Mouse (Mus musculus) adrenal gland, adult (tissue): ENCODE results near the gene Gm10160.

Experiments used
- DNase-seq, 2 experiments: peaks; one replicate each; pipeline ENCODE4 v3.0.0; 2022 to 2023; ENCODE audit warnings: low spot score in 1 of 2; ENCODE audit not compliant: inconsistent age in 2 of 2

The Gm10160 gene

GRCm38 (mm10) chr7:81858968-81859721 is 3.6 kb upstream of the Gm10160 start, which contains the start of gene Tm6sf1:
Gene Tm6sf1, plus strand, starts transcription at chr7:81859001.
- DNase-seq = peak; percentile 56 to 79

- DNase-seq = no peak
Measured at GRCm38 (mm10) chr7:81858236-81858635, 2.6 kb upstream of the Gm10160 start.

- no peak for DNase-seq
Measured at GRCm38 (mm10) chr7:81856221-81856620, 627 bp upstream of the Gm10160 start.

- peak in 1 of 2 experiments; percentile 61 for DNase-seq
Measured at GRCm38 (mm10) chr7:81854568-81855307, 856 bp downstream of the Gm10160 start.

- peak in 1 of 2 experiments; percentile 46 for DNase-seq
Measured at GRCm38 (mm10) chr7:81851706-81852105, 3.9 kb downstream of the Gm10160 start.

- no peak for DNase-seq
Measured at GRCm38 (mm10) chr7:81850171-81850570, 5.4 kb downstream of the Gm10160 start.

GRCm38 (mm10) chr7:81849633-81850032 is 6.0 kb downstream of the Gm10160 start:
- no peak for DNase-seq

GRCm38 (mm10) chr7:81849214-81849613 is 6.4 kb downstream of the Gm10160 start:
- DNase-seq = no peak

GRCm38 (mm10) chr7:81847777-81848176 is 7.8 kb downstream of the Gm10160 start:
- DNase-seq = no peak

- DNase-seq = no peak
Measured at GRCm38 (mm10) chr7:81847010-81847409, 8.6 kb downstream of the Gm10160 start.

GRCm38 (mm10) chr7:81846008-81846407 is 9.6 kb downstream of the Gm10160 start:
- DNase-seq = no peak

DNA sequence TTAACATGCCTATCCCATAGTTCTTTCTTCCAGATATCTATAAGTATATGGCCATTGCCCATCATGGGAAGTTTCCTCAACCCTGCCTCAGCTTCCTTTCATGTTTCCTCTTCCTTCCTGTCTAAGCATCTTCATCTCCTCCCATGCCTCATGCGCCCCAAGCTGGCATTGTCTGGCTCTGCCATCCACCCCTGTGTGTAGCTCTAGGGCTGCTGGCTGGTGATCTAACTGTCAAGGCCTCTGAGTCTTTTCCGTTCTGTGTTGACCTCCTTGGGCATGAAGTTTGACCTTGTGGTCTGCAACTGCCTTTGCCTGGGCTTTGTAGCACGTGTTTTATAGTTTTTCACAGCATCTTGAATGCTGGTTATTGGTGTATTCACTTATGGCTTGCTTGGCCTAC is 10.3 kb downstream of the Gm10160 start:
- peak in 1 of 2 experiments; percentile 61 for DNase-seq

GRCm38 (mm10) chr7:81844801-81845200 is 10.8 kb downstream of the Gm10160 start:
- no peak for DNase-seq

DNA sequence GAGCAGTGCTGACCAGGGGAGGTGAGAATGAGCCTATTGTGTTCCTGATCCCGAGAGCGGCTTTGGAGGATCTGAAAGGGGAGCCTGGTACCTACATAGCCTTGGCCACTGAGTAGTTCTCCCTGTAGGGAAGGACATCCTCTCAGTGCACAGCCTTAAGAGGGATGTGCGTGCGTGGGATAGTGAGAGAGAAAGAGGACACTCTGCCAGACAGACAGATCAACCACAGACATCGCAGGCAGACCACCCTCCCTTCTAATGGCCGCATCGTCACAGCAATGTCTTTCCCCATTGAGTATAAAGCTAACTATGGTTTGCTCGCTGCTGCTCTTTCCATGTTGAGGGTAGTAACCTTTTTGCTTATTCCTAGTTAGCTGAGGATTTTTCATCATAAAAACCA is 11.7 kb downstream of the Gm10160 start:
- DNase-seq = no peak

- DNase-seq = no peak
Measured at GRCm38 (mm10) chr7:81842998-81843397, 12.6 kb downstream of the Gm10160 start.

GRCm38 (mm10) chr7:81842141-81842540 is 13.5 kb downstream of the Gm10160 start:
- no peak for DNase-seq

DNA sequence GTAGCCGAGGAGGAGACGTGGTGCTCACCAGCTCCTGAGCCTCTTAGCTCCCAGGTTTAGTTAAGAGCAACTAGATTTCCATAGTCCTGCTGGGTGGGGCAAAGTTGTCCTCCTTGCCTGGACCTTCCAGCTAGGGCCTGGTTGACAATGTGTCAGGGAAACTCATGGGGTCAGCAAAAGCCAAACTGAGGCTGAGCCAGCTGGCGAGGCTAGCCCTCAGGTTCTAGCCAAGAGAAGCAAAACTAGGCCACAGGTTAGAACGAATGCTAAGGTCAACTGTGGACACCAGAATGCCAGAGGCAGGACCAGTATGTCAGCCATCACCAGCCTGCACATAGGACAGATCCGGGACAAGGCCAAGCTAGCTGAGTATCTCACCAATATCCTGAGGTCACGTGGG is 14.2 kb downstream of the Gm10160 start:
- no peak for DNase-seq

DNA sequence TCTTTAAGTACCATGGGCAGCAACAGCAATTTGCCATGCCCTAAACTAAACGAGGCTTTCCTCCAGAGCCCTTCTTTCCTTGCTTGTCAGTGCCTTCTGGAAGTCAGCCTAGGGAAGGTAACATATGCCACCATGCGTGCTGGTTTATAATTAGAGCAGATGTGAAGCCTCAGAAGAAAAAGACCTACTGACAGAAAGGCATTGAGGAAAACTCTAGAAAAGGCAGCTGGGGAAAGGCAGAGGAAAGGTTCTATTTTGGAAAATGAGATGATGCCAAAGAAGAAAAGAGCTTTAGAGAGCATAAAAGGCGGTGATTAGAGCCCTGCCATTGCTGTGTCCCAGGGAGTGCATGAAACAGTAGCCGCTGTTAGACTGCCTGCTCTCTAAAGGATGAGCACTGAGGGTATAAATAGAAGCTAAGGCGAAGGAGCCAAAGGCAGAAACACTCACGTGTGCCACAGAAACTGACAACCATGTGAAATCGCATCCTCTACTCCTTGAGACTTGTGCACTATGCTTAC is 14.9 kb downstream of the Gm10160 start:
- DNase-seq = no peak

- no peak for DNase-seq
Measured at GRCm38 (mm10) chr7:81839746-81840145, 15.8 kb downstream of the Gm10160 start.

- peak; percentile 50 to 82 for DNase-seq
Measured at GRCm38 (mm10) chr7:81837771-81838170, 17.8 kb downstream of the Gm10160 start.

- no peak for DNase-seq
Measured at GRCm38 (mm10) chr7:81835430-81835829, 20.2 kb downstream of the Gm10160 start.

- DNase-seq = no peak
Measured at GRCm38 (mm10) chr7:81834847-81835246, 20.7 kb downstream of the Gm10160 start.
